Mouse (Mus musculus): ENCODE data around the gene Plxna4.

GRCm38 (mm10) chr6:32160370-32160769, 427.6 kb downstream of the Plxna4 start:
- TF ChIP-seq GATA1 (IDR thresholded peaks at IDR 0.05; ENCODE audit: borderline replicate concordance, low read length) (no peak), FLI1 (IDR thresholded peaks at IDR 0.05; ENCODE audit: low read length) (no peak)
